Mouse (Mus musculus) adrenal gland, adult 2 months (tissue): ENCODE measurements around the gene Pawr. TPM values are rescaled to one million over a fixed set of nuclear protein-coding genes. Genes with fewer than 3 reads are reported as not detected.
"Not testable (repeated sequence)": the region's sequence is repeated elsewhere in the genome, so short reads cannot be mapped to it uniquely, and the experiment has no call there.

Experiments
- DNase-seq: peaks from one replicate; pipeline ENCODE4 v3.0.0; 2021
- polyA plus RNA-seq: library from polyadenylated mRNA; depleted of rRNA; stranded (reverse); fragments of >200 nt; gene quantifications from 2 replicates; pipeline ENCODE4 v1.2.3, GENCODE M21; 2012
- total RNA-seq, 2 experiments: library from RNA; stranded (reverse); gene quantifications; 2 replicates each; pipeline ENCODE4 v1.2.3; 2021

The Pawr gene
- total and polyA plus RNA-seq, 3 experiments: 10.0 to 11.9 (median 11.5) TPM

GRCm38 (mm10) chr10:108313845-108314244 lies 18.1 kb upstream of the Pawr start:
- DNase-seq: no peak

DNA sequence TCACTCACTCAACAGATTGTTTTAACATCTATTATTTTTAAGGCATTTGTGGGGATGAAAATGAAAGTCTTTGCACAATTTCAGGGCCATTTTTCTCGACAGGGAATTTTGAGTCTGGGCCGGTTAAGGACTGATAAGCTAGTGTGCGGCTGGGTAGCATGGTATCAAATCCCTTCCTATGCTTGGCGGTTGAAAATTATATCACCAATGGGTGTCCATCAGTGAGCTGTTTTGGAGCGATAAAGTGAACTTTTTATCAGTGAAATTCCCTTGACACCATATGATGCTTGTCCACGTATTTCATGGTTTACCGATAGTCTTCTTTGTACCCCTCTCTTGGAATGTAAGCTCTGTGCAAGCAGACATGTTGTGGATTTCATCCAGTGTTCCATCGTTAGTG lies 17.5 kb upstream of the Pawr start:
- DNase-seq: no peak

- no peak for DNase-seq
Measured at GRCm38 (mm10) chr10:108315236-108315635, 16.7 kb upstream of the Pawr start.

DNA sequence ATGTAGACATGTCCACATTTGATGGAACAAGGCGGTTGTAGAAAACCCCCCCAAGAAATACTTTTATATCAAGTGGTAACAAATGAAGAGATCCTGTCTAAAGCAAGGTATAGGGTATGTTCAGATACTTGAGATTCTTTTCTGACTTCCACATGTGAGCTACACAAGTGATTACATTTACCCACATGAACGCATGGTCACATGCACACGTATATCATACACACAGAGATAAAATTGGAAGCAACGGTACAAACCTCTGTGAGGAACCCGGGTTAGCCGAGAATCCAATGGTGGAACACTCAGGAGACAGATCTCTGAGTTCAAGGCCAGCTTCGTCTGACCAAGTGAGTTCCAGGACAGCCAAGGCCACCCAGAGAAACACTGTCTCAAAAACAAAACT lies 3.6 kb upstream of the Pawr start:
- no peak for DNase-seq

DNA sequence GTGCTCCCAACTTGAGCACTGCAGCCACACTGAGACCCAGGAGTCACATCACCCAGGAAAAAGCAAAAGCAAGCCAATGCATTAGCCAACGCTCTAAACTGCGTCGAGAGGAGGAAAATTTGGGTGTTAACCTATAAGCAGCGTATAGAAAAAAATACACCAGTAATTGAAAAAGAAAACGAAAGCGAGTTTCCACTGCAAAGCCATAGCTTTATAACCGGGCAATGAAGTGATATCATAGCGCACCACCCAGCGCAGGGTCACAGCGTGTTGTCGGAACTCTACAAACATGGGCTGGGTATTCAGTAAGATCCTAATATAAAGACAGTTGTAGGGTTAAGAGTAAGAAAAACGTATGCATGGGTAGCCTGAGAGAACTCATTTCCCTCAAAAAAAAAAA lies 2.9 kb upstream of the Pawr start:
- no peak for DNase-seq

DNA sequence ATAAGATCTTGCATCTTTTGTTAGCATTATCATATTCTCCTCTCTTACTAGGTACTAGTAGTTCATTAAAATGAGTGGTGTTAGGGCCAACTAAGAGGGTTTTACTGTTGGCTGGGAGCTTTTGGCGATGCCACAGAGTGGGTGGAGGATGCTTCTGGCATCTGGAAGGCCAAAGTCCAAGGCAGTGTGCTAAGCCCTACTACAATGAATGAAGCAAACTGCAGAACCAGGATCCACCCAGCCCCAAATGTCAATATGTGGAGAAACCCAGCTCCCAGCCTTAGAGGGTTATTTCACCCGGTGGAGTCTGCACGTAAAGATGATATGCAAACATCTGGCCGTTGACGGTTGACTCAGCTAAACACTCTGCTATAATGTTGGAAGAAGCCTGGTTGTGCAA lies 2.1 kb upstream of the Pawr start:
- no peak for DNase-seq

DNA sequence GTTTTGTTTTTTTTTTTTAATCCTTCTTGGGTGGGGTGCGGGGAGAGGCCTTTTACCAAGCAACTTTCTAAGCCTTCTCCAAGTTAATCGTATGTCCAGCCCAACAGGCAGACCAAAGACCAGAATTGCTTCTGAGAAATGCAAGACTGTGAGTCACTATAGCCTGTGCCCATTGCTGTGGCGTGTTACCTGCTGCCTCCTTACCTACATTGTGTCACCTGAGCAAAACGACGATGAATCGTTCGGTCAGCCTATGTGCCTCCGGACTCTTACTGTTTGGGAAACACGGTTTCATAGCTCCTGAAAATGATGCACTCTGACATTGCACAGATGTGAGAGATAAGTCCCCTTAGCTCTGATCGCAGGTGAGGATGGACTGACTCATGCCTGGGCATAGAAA lies 957 bp upstream of the Pawr start:
- DNase-seq: no peak

GRCm38 (mm10) chr10:108332571-108333541 lies 935 bp downstream of the Pawr start:
- peak; percentile 74 for DNase-seq

DNA sequence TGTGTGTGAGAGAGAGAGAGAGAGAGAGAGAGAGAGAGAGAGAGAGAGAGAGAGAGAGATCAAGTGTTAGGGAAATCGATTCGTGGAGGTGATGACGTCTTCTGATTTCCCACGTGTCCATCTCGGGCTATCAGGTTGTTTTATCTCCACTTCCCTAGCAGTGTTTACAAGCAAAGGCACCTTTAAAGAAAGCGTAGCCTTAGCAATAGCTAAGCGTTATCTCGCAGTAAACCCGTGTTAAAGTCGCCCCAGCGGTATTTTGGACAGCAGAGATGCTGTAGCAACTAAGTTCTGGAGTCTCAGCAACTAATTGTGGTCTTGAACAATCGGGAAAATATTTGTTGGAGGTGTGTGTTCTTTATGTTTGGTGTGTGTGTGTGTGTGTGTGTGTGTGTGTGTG lies 1.7 kb downstream of the Pawr start:
- no peak for DNase-seq

DNA sequence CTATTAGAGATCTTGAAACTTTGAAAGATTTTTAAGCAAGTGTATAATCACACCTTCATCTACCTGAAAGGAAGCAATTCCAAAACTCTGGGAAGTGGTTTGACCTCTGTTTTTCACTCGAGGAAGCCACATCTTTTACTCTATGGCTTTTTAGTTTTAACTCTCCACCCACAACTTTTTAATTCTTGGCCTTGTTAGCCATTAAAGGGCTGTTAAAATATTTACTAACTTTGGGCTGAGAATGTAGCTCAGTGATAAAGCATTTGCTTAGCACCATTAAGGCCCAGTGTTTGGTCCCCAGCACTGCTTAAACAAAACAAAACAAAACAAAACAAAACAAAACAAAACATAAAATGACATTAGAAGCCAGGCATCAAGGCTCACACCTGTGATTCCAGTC lies 2.2 kb downstream of the Pawr start:
- no peak for DNase-seq

- DNase-seq: no peak
Measured at GRCm38 (mm10) chr10:108335736-108336292, 3.9 kb downstream of the Pawr start.

GRCm38 (mm10) chr10:108336581-108336980 lies 4.7 kb downstream of the Pawr start:
- peak; percentile 5 for DNase-seq

- peak; percentile 8 for DNase-seq
Measured at GRCm38 (mm10) chr10:108338055-108338961, 6.4 kb downstream of the Pawr start.

DNA sequence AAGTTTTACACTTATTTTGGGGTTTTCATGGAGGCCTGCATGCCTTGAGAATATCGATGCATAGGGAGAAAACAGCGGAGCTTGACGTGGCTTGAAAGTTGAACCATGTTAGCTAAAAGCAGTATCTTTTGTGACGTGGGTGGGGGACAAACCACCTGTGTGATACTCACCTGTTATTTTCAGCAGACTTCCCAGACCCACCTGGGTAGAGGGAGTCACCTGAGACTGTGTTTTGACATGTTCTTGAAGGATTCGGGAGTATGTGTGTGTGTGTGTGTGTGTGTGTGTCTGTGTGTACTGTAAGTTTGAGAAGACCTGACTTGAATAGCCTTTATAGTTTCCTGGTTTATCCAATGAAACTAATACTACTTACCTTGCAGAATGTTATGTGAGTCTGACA lies 7.2 kb downstream of the Pawr start:
- no peak for DNase-seq

DNA sequence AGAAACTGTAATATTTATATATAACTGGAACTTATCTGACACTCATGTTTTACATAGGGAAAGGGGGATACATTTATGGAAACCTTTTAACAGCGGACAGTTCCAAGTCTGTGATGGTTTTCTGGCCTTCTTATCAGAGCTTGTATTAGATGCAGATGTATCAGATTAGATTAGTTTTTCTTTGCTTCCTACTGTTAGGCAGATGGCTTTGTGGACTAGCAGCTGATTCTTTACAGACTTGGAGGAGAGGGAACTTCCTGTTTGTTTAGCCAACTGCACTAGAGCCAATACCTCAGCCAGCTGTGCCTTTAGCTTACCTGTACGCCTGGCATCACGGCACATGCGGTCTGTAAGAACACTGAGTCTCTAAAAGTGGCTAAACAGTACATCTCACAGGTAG lies 8.0 kb downstream of the Pawr start:
- DNase-seq: no peak

DNA sequence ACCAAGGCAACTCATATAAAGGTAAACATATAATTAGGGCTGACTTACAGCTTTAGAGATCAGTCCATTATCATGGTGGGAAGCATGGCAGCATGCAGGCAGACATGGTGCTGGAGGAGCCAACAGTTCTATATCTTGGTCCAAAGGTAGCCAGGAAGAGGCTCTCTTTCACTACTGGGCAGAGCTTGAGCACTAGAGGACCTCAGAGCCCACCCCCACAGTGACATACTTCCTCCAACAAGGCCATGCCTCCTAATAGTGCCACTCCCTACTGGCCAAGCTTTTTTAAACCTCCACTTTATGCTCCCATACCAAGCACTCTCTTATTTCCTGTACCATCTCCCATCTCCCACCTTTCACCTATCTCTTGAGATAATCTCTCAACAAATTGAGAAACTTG lies 11.8 kb downstream of the Pawr start:
- no peak for DNase-seq

DNA sequence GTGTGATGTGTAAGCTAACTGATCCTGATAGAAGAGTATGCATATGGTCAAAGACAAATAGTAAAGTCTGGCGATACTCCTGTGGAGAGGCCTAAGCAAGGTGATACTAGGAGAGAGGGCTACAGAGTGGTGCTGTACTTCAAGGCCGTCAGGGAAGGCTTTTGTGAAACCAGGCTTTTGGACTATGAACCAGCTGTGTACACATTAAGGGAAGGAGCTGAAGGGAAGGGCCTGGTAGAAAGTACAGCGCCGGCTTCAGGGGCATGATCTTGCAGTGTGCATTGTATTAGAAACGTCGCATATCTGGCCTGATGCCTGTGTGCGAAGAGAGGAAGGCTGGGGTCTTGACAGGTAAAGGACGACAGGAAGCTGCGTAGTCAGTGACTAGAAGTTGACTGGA lies 13.2 kb downstream of the Pawr start:
- no peak for DNase-seq

DNA sequence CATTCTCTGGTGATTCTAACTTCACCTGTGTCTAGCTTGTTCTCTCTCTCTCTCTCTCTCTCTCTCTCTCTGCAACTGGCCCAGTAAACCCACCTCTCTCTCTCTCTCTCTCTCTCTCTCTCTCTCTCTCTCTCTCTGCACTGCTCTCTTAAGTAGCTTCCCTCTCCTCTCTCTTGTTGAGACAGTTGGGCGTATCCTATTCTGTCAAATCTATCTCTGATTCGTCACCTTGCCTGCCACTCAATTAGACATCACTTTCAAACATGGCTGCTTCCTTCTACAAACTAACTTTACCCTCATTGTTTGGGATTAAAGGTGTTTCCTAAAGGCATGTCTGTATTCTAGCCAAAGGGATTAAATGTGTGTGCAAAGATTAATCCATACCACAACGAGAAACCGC lies 14.4 kb downstream of the Pawr start:
- not testable (repeated sequence) for DNase-seq

DNA sequence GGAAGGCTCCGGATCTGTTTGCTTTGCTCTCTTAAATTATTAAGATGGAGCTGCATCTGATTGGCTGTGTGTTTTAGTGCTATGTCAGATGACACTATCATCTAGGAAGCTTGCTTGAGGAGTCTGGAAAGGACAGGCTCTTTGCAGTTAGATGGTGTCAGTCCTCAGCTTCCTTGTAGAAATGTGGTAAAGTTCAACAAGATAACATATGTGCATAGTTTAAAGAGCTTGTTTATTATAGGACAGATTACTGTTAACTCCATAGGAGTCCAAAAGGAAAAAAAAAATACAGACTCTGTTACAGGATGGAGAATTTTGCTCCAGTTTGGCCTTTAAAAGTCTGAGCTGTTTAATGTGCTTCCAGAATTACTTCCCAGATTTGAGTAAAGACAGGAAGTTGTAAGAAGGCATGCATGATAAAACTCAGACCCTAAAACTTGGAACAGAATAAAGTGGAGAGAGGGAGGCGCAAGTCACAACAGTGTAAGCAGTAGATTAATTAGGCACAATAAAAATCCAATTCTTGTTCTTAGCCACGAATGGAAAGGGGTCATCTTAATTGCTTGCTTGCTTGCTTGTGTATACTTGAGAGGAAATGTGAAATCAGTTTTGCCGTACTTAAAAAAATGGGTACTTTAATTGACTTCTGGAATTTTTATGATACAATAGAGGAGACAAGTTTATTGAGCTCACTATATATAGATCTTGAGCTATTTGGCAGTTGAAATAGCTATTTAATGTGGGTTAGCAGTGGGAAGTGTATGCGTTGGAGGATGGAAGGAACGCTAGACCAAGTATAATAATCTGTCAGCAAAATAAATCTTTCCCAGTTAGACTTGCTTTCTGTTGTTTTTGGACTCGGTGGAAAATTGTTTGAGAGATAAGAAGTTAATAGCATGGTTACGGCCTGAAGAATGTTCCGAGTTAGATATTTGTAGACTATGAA lies 18.5 kb downstream of the Pawr start:
- DNase-seq: no peak

DNA sequence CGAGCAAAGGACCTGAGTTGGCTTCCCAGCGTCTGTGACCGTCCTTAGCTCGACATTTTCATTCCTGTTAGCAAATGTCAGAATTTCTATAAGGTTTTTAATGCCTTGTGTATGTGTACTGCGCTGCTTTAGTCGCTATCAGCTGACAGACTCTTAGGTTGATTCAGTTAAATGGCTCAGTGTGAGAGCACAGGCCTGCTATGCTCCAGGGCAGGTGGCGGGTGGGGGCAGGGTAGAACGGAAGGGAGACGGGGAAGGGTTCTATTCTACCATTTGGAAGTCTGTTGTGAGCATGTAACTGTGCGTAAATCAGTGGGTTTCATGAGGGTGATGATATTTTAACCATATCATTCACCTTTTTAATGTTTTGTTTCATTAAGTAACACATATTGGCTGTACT lies 21.0 kb downstream of the Pawr start:
- no peak for DNase-seq

- no peak for DNase-seq
Measured at GRCm38 (mm10) chr10:108354726-108355391, 22.9 kb downstream of the Pawr start.
